Mouse (Mus musculus): ENCODE data around the gene Zbtb16. TPM values are rescaled to one million over a fixed set of nuclear protein-coding genes. Genes with fewer than 3 reads are reported as not detected.

Gene Zbtb16
- polyA plus RNA-seq, 1 experiment from 2014 or later = 6.1 TPM

DNA sequence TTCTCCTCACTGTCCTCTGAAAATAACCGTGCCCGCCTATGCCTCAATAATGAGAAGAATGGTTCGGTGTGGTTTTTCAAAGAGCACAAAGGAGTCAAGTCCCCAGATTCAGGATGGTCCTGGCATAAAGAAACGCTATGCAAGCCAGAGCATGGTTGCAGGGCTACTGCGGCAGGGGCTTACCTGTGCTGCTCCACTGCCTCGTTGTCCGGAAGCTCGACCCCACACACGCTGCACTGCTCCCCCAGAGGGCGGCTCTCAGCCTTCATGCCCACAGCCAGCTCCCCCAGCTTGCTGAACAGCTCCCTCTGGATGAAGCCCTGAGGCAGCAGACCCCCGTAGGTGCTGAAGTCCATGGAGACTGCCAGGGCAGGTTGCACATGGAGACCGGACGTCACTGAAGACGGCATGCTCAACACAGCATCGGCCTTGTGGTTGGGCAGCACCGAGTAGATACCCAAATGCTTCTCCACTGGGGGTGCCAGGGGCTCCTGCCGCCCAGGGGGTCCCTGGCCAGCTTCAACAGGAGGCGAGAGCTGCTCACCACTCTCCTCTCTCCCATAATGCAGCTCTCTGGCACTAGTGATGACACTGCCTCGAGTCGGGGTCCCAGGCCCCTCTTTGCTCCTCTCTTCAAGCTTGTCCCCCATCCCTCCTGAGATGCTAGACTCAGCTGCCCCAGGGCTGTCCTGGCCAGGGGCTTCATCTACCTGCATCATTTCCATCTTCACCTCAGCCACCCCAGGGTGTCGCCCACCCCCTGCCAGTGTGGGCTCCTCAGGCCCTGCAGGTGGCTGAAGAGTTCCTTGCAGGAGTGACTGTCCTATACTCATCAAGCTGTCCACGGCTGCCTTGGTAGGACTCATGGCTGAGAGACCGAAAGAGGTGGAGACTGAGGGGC lies 4.2 kb downstream of the Zbtb16 start:
- peaks cover 22% of the 10 kb centered on the region for H3K27me3 ChIP-seq (replicated peaks; ENCODE audit: control insufficient read depth, insufficient read depth, low read length)
- WGBS = 87% methylated on average over 23 of the region's 23 CpGs
- no peak for ATAC-seq
- H3K4me3 ChIP-seq (replicated peaks; ENCODE audit: low read length) = no peak overlapping the region
- no peak overlapping the region for H3K27ac ChIP-seq (ENCODE audit: low read length)
- no peaks in the 10 kb centered on the region for H3K36me3 ChIP-seq (ENCODE audit: control insufficient read depth, insufficient read depth)
- H3K4me2 ChIP-seq (ENCODE audit: low read length) = no peak overlapping the region
- H3K9ac ChIP-seq (replicated peaks; ENCODE audit: low read depth, low read length) = no peak overlapping the region
- peaks cover 22% of the 10 kb centered on the region for H3K4me1 ChIP-seq (replicated peaks; ENCODE audit: control insufficient read depth, insufficient read depth, low read length)
- no peaks in the 10 kb centered on the region for H3K9me3 ChIP-seq (ENCODE audit: control insufficient read depth, low read length)

DNA sequence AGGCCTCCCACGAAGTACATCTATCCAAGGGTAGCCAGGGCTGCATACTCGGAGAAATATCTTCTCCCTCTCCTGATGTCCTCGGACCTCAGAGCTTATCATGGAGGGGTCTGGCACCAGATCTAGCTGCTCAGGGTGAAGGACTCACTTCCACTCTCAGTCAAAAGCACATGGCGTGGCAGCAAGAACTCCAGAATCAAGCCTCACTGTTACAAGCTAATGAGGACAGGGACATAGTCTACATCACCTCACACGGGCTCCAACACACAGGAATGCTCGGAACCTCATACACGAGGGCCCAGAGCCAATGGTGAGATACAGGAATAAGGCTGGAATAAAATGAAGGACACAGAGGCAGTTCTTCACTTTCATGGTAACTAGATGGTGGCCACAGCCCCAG lies 7.2 kb downstream of the Zbtb16 start:
- Histone ChIP-seq H3K4me3 (replicated peaks; ENCODE audit: low read length) (no peak overlapping the region), H3K4me2 (ENCODE audit: low read length) (no peak overlapping the region), H3K4me1 (replicated peaks; ENCODE audit: control insufficient read depth, insufficient read depth, low read length) (no peaks in the 10 kb centered on the region; the same call in 1 of the 2 replicates), H3K9ac (replicated peaks; ENCODE audit: low read depth, low read length) (no peak overlapping the region), H3K27me3 (replicated peaks; ENCODE audit: control insufficient read depth, insufficient read depth, low read length) (peaks cover 8% of the 10 kb centered on the region), H3K36me3 (ENCODE audit: control insufficient read depth, insufficient read depth) (no peaks in the 10 kb centered on the region), H3K27ac (ENCODE audit: low read length) (no peak overlapping the region), H3K9me3 (ENCODE audit: control insufficient read depth, low read length) (no peaks in the 10 kb centered on the region)
- 89% methylated on average over 7 of the region's 7 CpGs for WGBS
- ATAC-seq = no peak

DNA sequence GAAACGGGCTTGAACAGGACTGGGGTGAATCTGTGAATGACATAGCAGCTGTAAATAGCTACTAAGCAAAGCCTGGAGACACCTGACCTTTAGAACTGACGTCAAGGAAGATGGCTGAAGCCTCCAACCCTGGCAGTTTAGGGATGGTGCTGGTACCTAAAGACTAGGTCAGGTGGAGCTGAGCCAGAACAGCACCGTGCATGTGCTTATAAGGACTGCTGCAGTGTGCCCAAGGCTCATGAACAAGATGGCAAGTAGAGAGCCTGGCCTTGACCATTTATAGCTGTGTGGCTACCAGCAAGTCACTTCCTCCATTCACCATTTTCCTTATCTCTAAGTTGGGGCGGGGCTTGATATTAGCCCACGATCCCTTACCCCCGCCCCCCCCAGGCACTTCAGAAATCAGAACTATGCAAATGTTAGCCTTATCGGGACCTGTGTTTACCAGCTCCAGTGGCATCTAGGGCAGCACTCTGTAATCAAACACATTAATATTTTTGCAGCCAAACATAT lies 9.6 kb downstream of the Zbtb16 start:
- 79% methylated on average over 7 of the region's 7 CpGs for WGBS
- no peak for ATAC-seq
- no peak overlapping the region for H3K9ac ChIP-seq (replicated peaks; ENCODE audit: low read depth, low read length)

DNA sequence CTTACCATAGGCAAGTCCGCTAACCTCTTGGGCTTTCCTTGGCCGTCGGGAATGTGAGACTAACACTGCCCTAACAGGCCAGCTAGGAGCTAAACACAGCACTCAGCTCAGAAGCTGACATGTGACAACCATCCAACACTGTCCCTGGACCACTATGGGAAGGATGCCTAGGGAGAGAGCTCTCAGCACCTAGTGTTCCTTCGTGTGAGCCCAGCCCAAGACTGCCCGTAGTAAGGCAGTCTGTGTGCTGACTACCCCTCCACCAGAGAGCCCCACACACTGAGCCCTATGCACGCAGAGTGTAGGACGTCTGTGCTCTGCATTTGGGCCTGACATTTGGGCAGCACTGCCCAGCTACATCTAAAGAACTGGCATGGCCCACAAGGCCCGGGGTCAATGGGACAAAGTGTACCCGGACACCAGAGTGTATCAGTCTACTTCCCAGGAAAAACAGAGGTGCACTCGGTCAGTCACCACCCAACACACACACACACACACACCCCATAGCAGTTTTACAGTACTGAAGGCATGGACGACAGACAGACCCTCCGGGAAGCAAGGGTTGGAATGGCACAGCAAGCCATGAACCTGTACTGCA lies 11.4 kb downstream of the Zbtb16 start:
- ATAC-seq = no peak
- H3K4me2 ChIP-seq (ENCODE audit: low read length) = no peak overlapping the region
- no peak overlapping the region for H3K9ac ChIP-seq (replicated peaks; ENCODE audit: low read depth, low read length)
- H3K27me3 ChIP-seq (replicated peaks; ENCODE audit: control insufficient read depth, insufficient read depth, low read length) = no peaks in the 10 kb centered on the region; the same call in 1 of the 2 replicates
- H3K27ac ChIP-seq (ENCODE audit: low read length) = no peak overlapping the region
- no peaks in the 10 kb centered on the region for H3K9me3 ChIP-seq (ENCODE audit: control insufficient read depth, low read length)
- H3K4me1 ChIP-seq (replicated peaks; ENCODE audit: control insufficient read depth, insufficient read depth, low read length) = peaks cover 11% of the 10 kb centered on the region
- no peak overlapping the region for H3K4me3 ChIP-seq (replicated peaks; ENCODE audit: low read length)
- 65% methylated on average over 12 of the region's 12 CpGs for WGBS
- no peaks in the 10 kb centered on the region for H3K36me3 ChIP-seq (ENCODE audit: control insufficient read depth, insufficient read depth)

More for the DNA sequence above, 9.6 kb downstream of the Zbtb16 start:
- Histone ChIP-seq H3K27me3 (replicated peaks; ENCODE audit: control insufficient read depth, insufficient read depth, low read length) (no peaks in the 10 kb centered on the region; the same call in 1 of the 2 replicates), H3K9me3 (ENCODE audit: control insufficient read depth, low read length) (no peaks in the 10 kb centered on the region), H3K4me3 (replicated peaks; ENCODE audit: low read length) (no peak overlapping the region), H3K36me3 (ENCODE audit: control insufficient read depth, insufficient read depth) (no peaks in the 10 kb centered on the region), H3K27ac (ENCODE audit: low read length) (no peak overlapping the region), H3K4me2 (ENCODE audit: low read length) (no peak overlapping the region), H3K4me1 (replicated peaks; ENCODE audit: control insufficient read depth, insufficient read depth, low read length) (peaks cover 7% of the 10 kb centered on the region)

DNA sequence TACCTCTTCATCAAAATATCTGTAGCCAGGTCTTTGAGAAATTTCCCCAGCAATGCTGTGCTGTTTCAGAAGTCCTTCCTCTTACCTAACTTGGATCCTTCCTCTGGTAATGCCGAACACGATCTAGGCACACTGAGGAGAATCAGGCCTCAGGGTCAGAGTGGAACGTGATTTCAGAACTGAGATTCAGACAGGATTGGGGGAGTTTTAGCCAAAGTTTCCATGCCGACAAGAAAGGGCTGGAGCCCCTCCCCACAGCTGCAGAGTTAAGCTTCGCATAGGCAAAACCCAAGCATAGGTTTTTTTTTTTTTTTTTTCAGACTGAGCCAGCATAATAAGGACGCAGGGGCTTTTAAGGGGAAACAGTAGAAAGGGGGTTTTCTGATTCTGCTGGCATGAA lies 12.2 kb downstream of the Zbtb16 start:
- H3K27me3 ChIP-seq (replicated peaks; ENCODE audit: control insufficient read depth, insufficient read depth, low read length) = no peaks in the 10 kb centered on the region; the same call in 1 of the 2 replicates
- no peaks in the 10 kb centered on the region for H3K9me3 ChIP-seq (ENCODE audit: control insufficient read depth, low read length)
- H3K36me3 ChIP-seq (ENCODE audit: control insufficient read depth, insufficient read depth) = no peaks in the 10 kb centered on the region
- no peak overlapping the region for H3K4me2 ChIP-seq (ENCODE audit: low read length)
- H3K4me3 ChIP-seq (replicated peaks; ENCODE audit: low read length) = no peak overlapping the region
- WGBS = 23% methylated on average over 6 of the region's 6 CpGs
- no peak overlapping the region for H3K9ac ChIP-seq (replicated peaks; ENCODE audit: low read depth, low read length)
- no peak for ATAC-seq
- H3K4me1 ChIP-seq (replicated peaks; ENCODE audit: control insufficient read depth, insufficient read depth, low read length) = peaks cover 11% of the 10 kb centered on the region
- no peak overlapping the region for H3K27ac ChIP-seq (ENCODE audit: low read length)

DNA sequence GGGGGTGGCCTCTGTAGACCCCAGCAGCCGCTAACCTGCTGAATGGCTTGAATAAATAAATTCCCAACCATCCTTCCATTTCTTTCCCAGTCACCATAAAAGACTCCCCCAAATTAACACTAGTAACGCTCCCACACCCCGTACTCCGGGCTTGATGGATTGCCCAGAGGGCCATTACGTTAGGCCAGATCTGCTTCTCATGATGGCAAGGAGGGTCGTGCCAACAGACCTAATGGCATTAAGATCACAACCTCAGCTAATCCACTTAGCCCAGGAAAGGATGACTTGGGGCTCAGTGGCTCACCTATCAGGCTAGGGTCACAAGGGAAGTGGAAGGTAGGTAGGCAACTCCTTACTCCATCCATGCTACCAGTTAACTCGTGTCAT lies 12.7 kb downstream of the Zbtb16 start:
- peaks cover 11% of the 10 kb centered on the region for H3K4me1 ChIP-seq (replicated peaks; ENCODE audit: control insufficient read depth, insufficient read depth, low read length)
- no peak for ATAC-seq
- H3K27ac ChIP-seq (ENCODE audit: low read length) = no peak overlapping the region
- no peak overlapping the region for H3K4me2 ChIP-seq (ENCODE audit: low read length)
- H3K9me3 ChIP-seq (ENCODE audit: control insufficient read depth, low read length) = no peaks in the 10 kb centered on the region
- 20% methylated on average over 7 of the region's 7 CpGs for WGBS
- H3K9ac ChIP-seq (replicated peaks; ENCODE audit: low read depth, low read length) = no peak overlapping the region
- no peaks in the 10 kb centered on the region; the same call in 1 of the 2 replicates for H3K27me3 ChIP-seq (replicated peaks; ENCODE audit: control insufficient read depth, insufficient read depth, low read length)
- H3K36me3 ChIP-seq (ENCODE audit: control insufficient read depth, insufficient read depth) = no peaks in the 10 kb centered on the region
- H3K4me3 ChIP-seq (replicated peaks; ENCODE audit: low read length) = no peak overlapping the region

DNA sequence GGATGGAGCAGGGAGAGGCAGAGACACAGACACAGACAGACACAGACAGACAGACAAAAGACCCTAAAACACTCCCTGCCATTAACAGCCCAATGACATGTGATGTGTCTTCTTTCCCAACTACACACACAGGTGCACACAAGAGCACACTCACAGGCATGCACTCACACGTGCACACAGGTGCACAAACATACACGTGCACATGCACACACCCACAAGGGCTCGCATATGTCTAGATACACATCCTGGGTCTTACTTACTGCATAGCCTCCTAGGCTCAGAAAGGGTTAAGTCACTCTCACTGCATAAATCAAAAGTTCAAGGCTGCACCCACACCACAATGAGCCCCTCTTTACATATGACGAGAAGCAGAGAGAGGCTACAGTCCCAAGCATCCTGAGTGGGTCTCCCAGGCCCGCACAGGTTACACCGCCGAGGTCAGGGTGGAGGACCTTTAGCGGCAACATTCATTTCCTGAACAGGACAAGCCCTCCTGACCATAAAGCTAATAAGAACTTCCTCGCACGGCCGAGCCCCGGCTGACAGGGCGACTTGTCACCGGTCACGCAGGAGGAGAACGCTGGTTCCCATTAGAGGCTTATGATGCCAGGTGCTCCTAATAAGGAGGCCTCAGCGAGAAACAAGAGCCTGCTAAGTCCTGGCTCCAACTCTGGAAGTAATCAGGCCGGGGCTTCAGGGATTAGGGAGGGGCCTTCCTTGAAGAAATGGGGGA lies 13.3 kb downstream of the Zbtb16 start:
- no peaks in the 10 kb centered on the region; the same call in 1 of the 2 replicates for H3K27me3 ChIP-seq (replicated peaks; ENCODE audit: control insufficient read depth, insufficient read depth, low read length)
- ATAC-seq = no peak
- 21% methylated on average over 18 of the region's 18 CpGs for WGBS

DNA sequence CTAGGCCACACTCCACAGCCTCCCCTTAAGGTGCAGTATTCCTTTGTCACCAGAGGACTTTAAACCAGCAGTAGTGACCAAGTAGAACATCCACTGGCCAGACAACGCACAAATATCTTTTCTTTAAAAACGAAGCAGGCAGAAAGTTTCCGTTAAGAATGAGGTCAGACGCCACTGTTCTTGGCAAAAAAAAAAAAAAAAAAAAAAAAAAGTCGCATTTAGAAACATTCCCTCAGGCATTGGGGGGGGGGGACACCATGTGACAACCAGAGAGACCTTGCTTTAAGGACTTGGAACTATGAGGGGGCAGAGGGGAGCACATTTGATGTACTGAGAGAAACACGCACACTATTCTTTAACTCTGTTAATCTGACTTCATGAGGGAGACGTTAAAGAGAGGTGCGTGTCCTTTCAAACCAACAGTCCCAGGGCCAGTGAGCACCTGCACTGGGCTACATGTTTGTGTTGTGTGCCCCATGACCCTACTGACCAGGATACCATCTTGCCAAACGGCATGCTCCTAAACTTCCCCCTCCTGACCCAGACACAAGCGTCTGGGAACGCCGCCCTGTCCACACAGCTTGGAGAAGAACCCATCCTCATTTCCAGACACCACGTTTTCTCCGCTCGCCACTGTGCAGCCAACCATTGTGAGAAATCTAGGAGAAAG lies 14.0 kb downstream of the Zbtb16 start:
- Histone ChIP-seq H3K4me3 (replicated peaks; ENCODE audit: low read length) (no peak overlapping the region), H3K4me1 (replicated peaks; ENCODE audit: control insufficient read depth, insufficient read depth, low read length) (peaks cover 11% of the 10 kb centered on the region), H3K27ac (ENCODE audit: low read length) (no peak overlapping the region), H3K27me3 (replicated peaks; ENCODE audit: control insufficient read depth, insufficient read depth, low read length) (no peaks in the 10 kb centered on the region; the same call in 1 of the 2 replicates), H3K9ac (replicated peaks; ENCODE audit: low read depth, low read length) (no peak overlapping the region), H3K9me3 (ENCODE audit: control insufficient read depth, low read length) (no peaks in the 10 kb centered on the region), H3K4me2 (ENCODE audit: low read length) (no peak overlapping the region), H3K36me3 (ENCODE audit: control insufficient read depth, insufficient read depth) (no peaks in the 10 kb centered on the region)
- 70% methylated on average over 15 of the region's 15 CpGs for WGBS
- ATAC-seq = no peak

More for the DNA sequence above, 13.3 kb downstream of the Zbtb16 start:
- peaks cover 11% of the 10 kb centered on the region for H3K4me1 ChIP-seq (replicated peaks; ENCODE audit: control insufficient read depth, insufficient read depth, low read length)
- H3K9ac ChIP-seq (replicated peaks; ENCODE audit: low read depth, low read length) = no peak overlapping the region
- H3K4me3 ChIP-seq (replicated peaks; ENCODE audit: low read length) = no peak overlapping the region
- no peaks in the 10 kb centered on the region for H3K9me3 ChIP-seq (ENCODE audit: control insufficient read depth, low read length)
- H3K27ac ChIP-seq (ENCODE audit: low read length) = no peak overlapping the region
- H3K4me2 ChIP-seq (ENCODE audit: low read length) = no peak overlapping the region
- no peaks in the 10 kb centered on the region for H3K36me3 ChIP-seq (ENCODE audit: control insufficient read depth, insufficient read depth)
